Mouse (Mus musculus): ENCODE measurements around the gene Micall1. TPM values are rescaled to one million over a fixed set of nuclear protein-coding genes. Genes with fewer than 3 reads are reported as not detected.
A peak's percentile ranks its signal among the peaks of the same experiment; 100 is the strongest.

Gene Micall1
- polyA plus RNA-seq, 1 experiment from 2014 or later: 21.1 TPM

- no peak for ATAC-seq (replicated peaks; ENCODE audit: extremely low read depth, insufficient read depth, low FRiP score)
- H3K36me3 ChIP-seq (ENCODE audit: control insufficient read depth, insufficient read depth): peaks cover 56% of the 10 kb centered on the region
- H3K27me3 ChIP-seq (ENCODE audit: control insufficient read depth, insufficient read depth, low read length): no peaks in the 10 kb centered on the region
- H3K4me3 ChIP-seq (ENCODE audit: low read length): no peak overlapping the region
- peak overlapping the region; percentile 95 for H3K27ac ChIP-seq (ENCODE audit: low read length)
- H3K4me1 ChIP-seq (ENCODE audit: control insufficient read depth, insufficient read depth, low read length): peaks cover 24% of the 10 kb centered on the region
- 90% methylated on average over 4 of the region's 4 CpGs for WGBS
- H3K4me2 ChIP-seq (ENCODE audit: low read depth, low read length): no peak overlapping the region
- H3K9me3 ChIP-seq (replicated peaks; ENCODE audit: control insufficient read depth, low read length): no peaks in the 10 kb centered on the region
- H3K9ac ChIP-seq (ENCODE audit: low read length): no peak overlapping the region; the same call in 1 of the 2 replicates
Measured at GRCm38 (mm10) chr15:79122119-79122518, 13.4 kb downstream of the Micall1 start.

DNA sequence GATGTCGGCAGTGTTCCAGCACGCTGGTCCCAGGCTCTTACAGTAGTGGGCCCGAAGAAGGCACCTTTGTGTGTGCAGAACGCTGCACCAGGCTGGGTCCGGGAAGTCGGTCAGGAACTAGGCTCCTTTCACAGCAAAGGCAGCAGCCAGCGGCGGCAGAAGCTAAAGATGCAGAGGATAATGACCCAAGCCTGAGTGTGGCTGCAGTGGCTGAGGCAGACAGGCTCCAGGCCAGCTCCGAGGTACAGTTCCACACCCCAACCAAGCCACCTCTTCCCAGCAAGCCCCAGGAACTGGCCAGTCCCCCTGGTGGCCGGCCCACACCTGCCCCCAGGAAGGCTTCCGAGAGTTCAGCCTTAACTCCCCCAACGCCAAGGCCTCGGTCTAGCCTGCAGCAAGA is 13.8 kb downstream of the Micall1 start:
- 84% methylated on average over 13 of the region's 13 CpGs for WGBS
- H3K4me2 ChIP-seq (ENCODE audit: low read depth, low read length): no peak overlapping the region
- H3K27me3 ChIP-seq (ENCODE audit: control insufficient read depth, insufficient read depth, low read length): no peaks in the 10 kb centered on the region
- H3K27ac ChIP-seq (ENCODE audit: low read length): peak overlapping the region; percentile 95
- H3K36me3 ChIP-seq (ENCODE audit: control insufficient read depth, insufficient read depth): peaks cover 60% of the 10 kb centered on the region
- H3K4me3 ChIP-seq (ENCODE audit: low read length): no peak overlapping the region
- peak overlapping the region; percentile 13 for H3K9ac ChIP-seq (ENCODE audit: low read length)
- H3K9me3 ChIP-seq (replicated peaks; ENCODE audit: control insufficient read depth, low read length): no peaks in the 10 kb centered on the region
- H3K4me1 ChIP-seq (ENCODE audit: control insufficient read depth, insufficient read depth, low read length): peaks cover 24% of the 10 kb centered on the region
- ATAC-seq (replicated peaks; ENCODE audit: extremely low read depth, insufficient read depth, low FRiP score): no peak

DNA sequence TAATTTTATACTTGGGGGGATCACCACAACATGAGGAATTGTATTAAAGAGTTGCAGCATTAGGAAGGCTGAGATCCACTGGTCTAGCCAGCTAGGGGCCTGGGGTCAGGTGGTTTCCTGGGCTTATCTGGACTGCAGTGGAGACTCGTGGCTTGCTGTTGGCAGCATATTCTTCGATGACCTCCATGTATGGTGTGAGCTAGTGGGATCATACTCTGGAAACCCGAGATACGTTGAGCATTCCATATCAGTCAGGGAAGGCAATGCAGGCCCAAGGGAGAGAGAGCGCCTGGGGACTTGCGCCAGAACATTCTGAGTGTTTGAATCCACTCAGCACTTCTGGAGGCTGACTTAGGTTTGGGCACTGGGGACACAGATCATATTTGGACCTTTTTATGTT is 15.1 kb downstream of the Micall1 start:
- peaks cover 24% of the 10 kb centered on the region for H3K4me1 ChIP-seq (ENCODE audit: control insufficient read depth, insufficient read depth, low read length)
- peaks cover 5% of the 10 kb centered on the region for H3K9me3 ChIP-seq (replicated peaks; ENCODE audit: control insufficient read depth, low read length)
- peak overlapping the region; percentile 95 for H3K27ac ChIP-seq (ENCODE audit: low read length)
- H3K4me2 ChIP-seq (ENCODE audit: low read depth, low read length): 0 out of 2 replicates have a peak overlapping the region, but pooled peaks have one; percentile 1
- H3K9ac ChIP-seq (ENCODE audit: low read length): peak overlapping the region; percentile 62
- 36% methylated on average over 6 of the region's 6 CpGs for WGBS
- H3K36me3 ChIP-seq (ENCODE audit: control insufficient read depth, insufficient read depth): peaks cover 62% of the 10 kb centered on the region
- no peaks in the 10 kb centered on the region for H3K27me3 ChIP-seq (ENCODE audit: control insufficient read depth, insufficient read depth, low read length)
- no peak overlapping the region for H3K4me3 ChIP-seq (ENCODE audit: low read length)
- ATAC-seq (replicated peaks; ENCODE audit: extremely low read depth, insufficient read depth, low FRiP score): peak; percentile 92

GRCm38 (mm10) chr15:79124331-79124875 is 15.7 kb downstream of the Micall1 start:
- Histone ChIP-seq H3K4me2 (ENCODE audit: low read depth, low read length) (0 out of 2 replicates have a peak overlapping the region, but pooled peaks have one; percentile 1), H3K36me3 (ENCODE audit: control insufficient read depth, insufficient read depth) (peaks cover 61% of the 10 kb centered on the region), H3K27ac (ENCODE audit: low read length) (peak overlapping the region; percentile 95), H3K4me1 (ENCODE audit: control insufficient read depth, insufficient read depth, low read length) (peaks cover 24% of the 10 kb centered on the region), H3K4me3 (ENCODE audit: low read length) (no peak overlapping the region), H3K9me3 (replicated peaks; ENCODE audit: control insufficient read depth, low read length) (peaks cover 5% of the 10 kb centered on the region), H3K9ac (ENCODE audit: low read length) (peak overlapping the region; percentile 62), H3K27me3 (ENCODE audit: control insufficient read depth, insufficient read depth, low read length) (no peaks in the 10 kb centered on the region)
- no peak for ATAC-seq (replicated peaks; ENCODE audit: extremely low read depth, insufficient read depth, low FRiP score)
- WGBS: 70% methylated on average over 10 of the region's 10 CpGs

DNA sequence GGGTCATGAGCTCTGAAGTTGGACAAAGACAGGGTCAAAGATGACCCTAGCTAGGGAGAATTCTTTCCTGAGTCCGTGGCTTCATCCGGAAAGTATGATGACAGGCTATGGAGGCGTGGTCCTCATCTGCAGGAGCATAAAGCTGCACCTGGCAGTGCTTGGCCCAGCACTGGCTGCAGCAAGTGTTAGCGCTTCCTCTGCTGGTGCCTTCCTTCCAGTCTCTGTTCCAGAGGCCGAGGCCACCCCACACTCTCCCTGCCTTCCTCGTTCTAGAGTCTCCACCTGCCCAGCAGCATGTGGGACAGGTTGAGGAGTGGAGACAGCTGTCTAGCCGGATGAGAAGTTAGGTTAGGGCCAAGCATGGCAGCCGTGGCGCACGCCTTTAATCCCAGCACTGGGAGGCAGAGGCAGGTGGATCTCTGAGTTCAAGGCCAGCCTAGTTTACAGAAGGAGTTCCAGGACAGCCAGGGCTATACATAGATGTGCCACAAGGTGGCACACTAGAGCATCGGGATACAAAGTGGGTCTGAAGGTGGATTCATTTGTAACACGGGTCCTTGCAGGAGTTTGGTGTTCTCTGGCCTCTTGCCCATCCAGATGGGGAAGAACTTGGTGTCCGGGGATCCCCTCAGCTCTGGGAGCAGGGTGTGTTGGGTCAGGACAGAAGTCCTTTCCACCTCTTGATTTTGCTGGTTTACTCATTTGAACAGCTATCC is 17.7 kb downstream of the Micall1 start:
- H3K27ac ChIP-seq (ENCODE audit: low read length): no peak overlapping the region
- H3K36me3 ChIP-seq (ENCODE audit: control insufficient read depth, insufficient read depth): peaks cover 66% of the 10 kb centered on the region

DNA sequence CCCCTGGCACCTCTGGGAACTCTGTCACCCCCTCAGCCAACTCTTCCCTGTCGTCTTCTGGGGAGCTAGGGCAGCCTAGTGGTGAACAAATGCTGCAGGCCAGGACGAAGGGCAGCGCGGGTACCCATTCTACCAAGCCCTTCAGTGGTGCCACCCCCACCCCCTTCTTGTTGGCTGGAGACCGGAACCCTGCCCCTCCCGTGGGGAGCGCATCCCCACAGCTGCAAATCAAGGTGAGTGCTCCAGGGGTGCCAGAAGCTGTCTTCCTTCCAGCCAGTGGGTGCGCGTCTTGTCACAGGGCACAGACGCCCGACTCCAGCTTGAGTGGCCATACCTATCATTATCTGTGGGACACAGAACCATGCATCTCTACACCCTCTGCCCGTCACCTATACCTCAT is 18.4 kb downstream of the Micall1 start:
- Histone ChIP-seq H3K4me3 (ENCODE audit: low read length) (no peak overlapping the region), H3K27ac (ENCODE audit: low read length) (no peak overlapping the region), H3K9me3 (replicated peaks; ENCODE audit: control insufficient read depth, low read length) (peaks cover 5% of the 10 kb centered on the region), H3K9ac (ENCODE audit: low read length) (no peak overlapping the region), H3K4me2 (ENCODE audit: low read depth, low read length) (no peak overlapping the region), H3K4me1 (ENCODE audit: control insufficient read depth, insufficient read depth, low read length) (peaks cover 41% of the 10 kb centered on the region), H3K36me3 (ENCODE audit: control insufficient read depth, insufficient read depth) (peaks cover 69% of the 10 kb centered on the region), H3K27me3 (ENCODE audit: control insufficient read depth, insufficient read depth, low read length) (no peaks in the 10 kb centered on the region)
- ATAC-seq (replicated peaks; ENCODE audit: extremely low read depth, insufficient read depth, low FRiP score): no peak
- 90% methylated on average over 12 of the region's 12 CpGs for WGBS

More for the DNA sequence above, 17.7 kb downstream of the Micall1 start:
- H3K27me3 ChIP-seq (ENCODE audit: control insufficient read depth, insufficient read depth, low read length): no peaks in the 10 kb centered on the region
- no peak overlapping the region for H3K4me3 ChIP-seq (ENCODE audit: low read length)
- peaks cover 5% of the 10 kb centered on the region for H3K9me3 ChIP-seq (replicated peaks; ENCODE audit: control insufficient read depth, low read length)
- 82% methylated on average over 13 of the region's 13 CpGs for WGBS
- H3K4me1 ChIP-seq (ENCODE audit: control insufficient read depth, insufficient read depth, low read length): peaks cover 36% of the 10 kb centered on the region
- ATAC-seq (replicated peaks; ENCODE audit: extremely low read depth, insufficient read depth, low FRiP score): no peak
- no peak overlapping the region for H3K9ac ChIP-seq (ENCODE audit: low read length)
- no peak overlapping the region for H3K4me2 ChIP-seq (ENCODE audit: low read depth, low read length)

- Histone ChIP-seq H3K9me3 (replicated peaks; ENCODE audit: control insufficient read depth, low read length) (peaks cover 5% of the 10 kb centered on the region), H3K4me3 (ENCODE audit: low read length) (no peak overlapping the region), H3K36me3 (ENCODE audit: control insufficient read depth, insufficient read depth) (peaks cover 72% of the 10 kb centered on the region), H3K4me2 (ENCODE audit: low read depth, low read length) (no peak overlapping the region), H3K4me1 (ENCODE audit: control insufficient read depth, insufficient read depth, low read length) (peaks cover 34% of the 10 kb centered on the region), H3K27me3 (ENCODE audit: control insufficient read depth, insufficient read depth, low read length) (no peaks in the 10 kb centered on the region), H3K9ac (ENCODE audit: low read length) (no peak overlapping the region), H3K27ac (ENCODE audit: low read length) (no peak overlapping the region)
- WGBS: 94% methylated on average over 5 of the region's 5 CpGs
- no peak for ATAC-seq (replicated peaks; ENCODE audit: extremely low read depth, insufficient read depth, low FRiP score)
Measured at GRCm38 (mm10) chr15:79128208-79128607, 19.5 kb downstream of the Micall1 start.

DNA sequence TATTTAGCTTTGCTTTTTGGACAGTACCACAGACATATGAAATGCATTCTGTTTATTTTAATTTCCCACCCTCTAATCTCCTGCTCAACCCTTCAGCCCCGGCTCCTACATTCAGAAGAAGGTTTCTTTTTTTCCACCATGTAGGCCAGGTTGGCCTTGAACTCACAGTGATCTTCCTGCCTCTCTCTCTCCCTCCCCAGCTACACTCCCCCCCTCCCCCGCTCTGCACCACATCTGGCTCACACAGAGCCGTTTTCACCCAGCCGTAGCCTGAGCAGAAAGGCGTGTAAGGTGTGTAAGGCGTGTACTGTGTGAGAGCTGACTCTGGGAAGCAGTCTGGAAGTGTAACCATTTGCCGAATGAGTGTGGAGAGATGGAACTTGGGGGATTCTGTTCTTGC is 20.6 kb downstream of the Micall1 start:
- Histone ChIP-seq H3K9ac (ENCODE audit: low read length) (no peak overlapping the region), H3K4me2 (ENCODE audit: low read depth, low read length) (no peak overlapping the region), H3K9me3 (replicated peaks; ENCODE audit: control insufficient read depth, low read length) (peaks cover 5% of the 10 kb centered on the region), H3K27me3 (ENCODE audit: control insufficient read depth, insufficient read depth, low read length) (no peaks in the 10 kb centered on the region), H3K27ac (ENCODE audit: low read length) (no peak overlapping the region), H3K4me3 (ENCODE audit: low read length) (no peak overlapping the region), H3K4me1 (ENCODE audit: control insufficient read depth, insufficient read depth, low read length) (peaks cover 25% of the 10 kb centered on the region), H3K36me3 (ENCODE audit: control insufficient read depth, insufficient read depth) (peaks cover 78% of the 10 kb centered on the region)
- ATAC-seq (replicated peaks; ENCODE audit: extremely low read depth, insufficient read depth, low FRiP score): no peak
- 73% methylated on average over 7 of the region's 7 CpGs for WGBS

DNA sequence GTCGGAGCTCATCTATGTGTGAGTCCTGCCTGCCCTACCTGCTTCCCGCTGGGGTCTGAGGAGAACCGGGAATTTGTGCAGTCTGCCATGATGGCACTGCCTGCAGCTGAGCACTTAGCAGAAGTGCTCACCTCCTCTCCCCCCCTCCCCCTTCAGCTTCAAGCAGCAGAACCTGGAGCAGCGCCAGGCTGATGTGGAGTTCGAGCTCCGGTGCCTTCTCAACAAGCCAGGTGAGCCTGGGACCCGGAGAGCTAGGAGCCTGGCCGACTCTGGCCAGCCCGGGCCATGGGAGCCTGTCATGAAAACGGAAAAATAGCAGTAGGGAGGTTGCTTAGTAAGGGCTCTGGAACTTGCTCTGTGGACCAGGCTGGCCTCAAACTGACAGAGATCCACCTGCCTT is 22.1 kb downstream of the Micall1 start:
- H3K4me3 ChIP-seq (ENCODE audit: low read length): no peak overlapping the region
- 60% methylated on average over 10 of the region's 10 CpGs for WGBS
- peak overlapping the region; percentile 68 for H3K27ac ChIP-seq (ENCODE audit: low read length)
- peaks cover 17% of the 10 kb centered on the region for H3K4me1 ChIP-seq (ENCODE audit: control insufficient read depth, insufficient read depth, low read length)
- no peak overlapping the region for H3K4me2 ChIP-seq (ENCODE audit: low read depth, low read length)
- H3K9ac ChIP-seq (ENCODE audit: low read length): peak overlapping the region; percentile 38; the same call in 1 of the 2 replicates
- ATAC-seq (replicated peaks; ENCODE audit: extremely low read depth, insufficient read depth, low FRiP score): no peak
- H3K9me3 ChIP-seq (replicated peaks; ENCODE audit: control insufficient read depth, low read length): peaks cover 5% of the 10 kb centered on the region
- peaks cover 68% of the 10 kb centered on the region for H3K36me3 ChIP-seq (ENCODE audit: control insufficient read depth, insufficient read depth)
- no peaks in the 10 kb centered on the region for H3K27me3 ChIP-seq (ENCODE audit: control insufficient read depth, insufficient read depth, low read length)

Measured in heart, embryonic 16.5 days (tissue).